Mouse (Mus musculus) heart, postnatal 4 days (tissue): ENCODE data around the gene Prss46. TPM values are rescaled to one million over a fixed set of nuclear protein-coding genes. Genes with fewer than 3 reads are reported as not detected.

ENCODE experiments used
- DNase-seq: peaks from one replicate; pipeline ENCODE4 v3.0.0; 2021
- total RNA-seq, 2 experiments: library from RNA; stranded (reverse); gene quantifications; 2 replicates each; pipeline ENCODE4 v1.2.3; 2021

Gene Prss46
- total RNA-seq, 2 experiments from 2014 or later: not detected

GRCm38 (mm10) chr9:110901204-110901603 is 56.9 kb downstream of the Prss46 start:
- no peak for DNase-seq

- DNase-seq: no peak
Measured at GRCm38 (mm10) chr9:110902271-110902670, 58.0 kb downstream of the Prss46 start.

Other genes starting within 250 kb of the Prss46 start
- 1 to 10 TPM; 4.2 to 4.6 TPM for gene Nradd, start 220.1 kb upstream of the Prss46 start, total RNA-seq
- gene Nbeal2, start 190.3 kb upstream of the Prss46 start, total RNA-seq: 1 to 10 TPM; 7.4 to 8.6 TPM
- 10 to 100 TPM; 79.8 to 88.6 TPM for gene Ccdc12, start 188.0 kb upstream of the Prss46 start, total RNA-seq
- gene Myl3, start 102.6 kb upstream of the Prss46 start, total RNA-seq: 1,000 to 10,000 TPM; 8,328 to 9,816 TPM
- gene Pth1r, start 97.4 kb upstream of the Prss46 start, total RNA-seq: 10 to 100 TPM; 16.4 to 19.3 TPM
- not detected for gene Prss42, start 46.3 kb upstream of the Prss46 start, total RNA-seq
- gene Prss44, start 30.5 kb upstream of the Prss46 start, total RNA-seq: not detected
- not detected for gene Prss43, start 17.8 kb upstream of the Prss46 start, total RNA-seq
- under 1 TPM in 1 of 2 experiments, not detected in 1; 0.45 TPM for gene Prss45, start 9.9 kb upstream of the Prss46 start, total RNA-seq
- not detected for gene Prss50, start 13.5 kb downstream of the Prss46 start, total RNA-seq
- 10 to 100 TPM; 14.4 to 16.3 TPM for gene Als2cl, start 35.4 kb downstream of the Prss46 start, total RNA-seq
- gene Tmie, start 35.6 kb downstream of the Prss46 start, total RNA-seq: under 1 TPM; 0.43 to 0.45 TPM
- not detected for gene Fam240a, start 72.4 kb downstream of the Prss46 start, total RNA-seq
- not detected for gene Tdgf1, start 101.7 kb downstream of the Prss46 start, total RNA-seq
- 10 to 100 TPM; 15.4 to 16.6 TPM for gene Lrrc2, start 107.0 kb downstream of the Prss46 start, total RNA-seq
- gene Rtp3, start 146.1 kb downstream of the Prss46 start, total RNA-seq: 1 to 10 TPM; 1.6 to 1.7 TPM
- gene Ltf, start 174.8 kb downstream of the Prss46 start, total RNA-seq: 1 to 10 TPM; 2.7 to 3.3 TPM
- 1 to 10 TPM; 5.4 to 6.7 TPM for gene Ccrl2, start 213.0 kb downstream of the Prss46 start, total RNA-seq